In genomic region chr2:114443801-114444200, GRCm38 (mm10) we compare ENCODE assay signal across 19 mouse cellular contexts.
DNase-seq lines count a peak whose midpoint lies in the region; ATAC-seq and TF ChIP-seq lines count a peak whose summit lies in the region.
"Had no signal": no experiment of that assay in that cellular context is flagged by ENCODE, and none has a peak within 500 bp of the region (broad histone marks: within the 10 kb centered on the region; RNA-seq: fewer than 3 reads in every experiment).

No protein-coding gene starts in this region.

- no peak for TF ChIP-seq CTCF in liver, postnatal 0 days (IDR thresholded peaks at IDR 0.05; ENCODE audit: low read depth)

- no peaks in the 10 kb centered on the region for H3K4me1 ChIP-seq in kidney, embryonic 14.5 days (ENCODE audit: control insufficient read depth, insufficient read depth, low read length)
- no peaks in the 10 kb centered on the region for H3K4me1 ChIP-seq in liver, postnatal 0 days (ENCODE audit: insufficient read depth)
- H3K4me1 ChIP-seq: limb, embryonic 13.5 days; liver, embryonic 15.5 days; neural tube, embryonic 15.5 days had no signal

- no peaks in the 10 kb centered on the region for H3K27me3 ChIP-seq in kidney, embryonic 14.5 days (ENCODE audit: control insufficient read depth, insufficient read depth, low read length)
- H3K27me3 ChIP-seq in liver, postnatal 0 days (ENCODE audit: insufficient read depth, low read length): no peaks in the 10 kb centered on the region
- H3K27me3 ChIP-seq: forebrain, embryonic 13.5 days; hindbrain, embryonic 12.5 days; liver, embryonic 15.5 days; neural tube, embryonic 15.5 days had no signal

- no peak for TF ChIP-seq EP300 in liver, postnatal 0 days (IDR thresholded peaks at IDR 0.05; ENCODE audit: low read depth)

- no peak overlapping the region for H3K27ac ChIP-seq in kidney, embryonic 14.5 days (ENCODE audit: low read depth, low read length)
- H3K27ac ChIP-seq in liver, postnatal 0 days (ENCODE audit: low read depth): no peak overlapping the region
- H3K27ac ChIP-seq: forebrain, embryonic 13.5 days; hindbrain, embryonic 12.5 days; layer of hippocampus, adult 2 months; limb, embryonic 13.5 days; liver, embryonic 15.5 days; neural tube, embryonic 15.5 days had no signal

- no peak overlapping the region for H3K4me2 ChIP-seq in kidney, embryonic 14.5 days (replicated peaks; ENCODE audit: low read depth, low read length)
- no peak overlapping the region for H3K4me2 ChIP-seq in liver, postnatal 0 days (ENCODE audit: low read depth, low read length)
- H3K4me2 ChIP-seq: forebrain, embryonic 13.5 days; hindbrain, embryonic 12.5 days; limb, embryonic 13.5 days; liver, embryonic 15.5 days; neural tube, embryonic 15.5 days had no signal

- no peak for ATAC-seq in kidney, embryonic 14.5 days (ENCODE audit: low FRiP score, low TSS enrichment)
- no peak for ATAC-seq in activated CD4-positive, CD25-positive, alpha-beta regulatory T cell, adult 4 months
- ATAC-seq in liver, postnatal 0 days: no peak
- ATAC-seq: forebrain, embryonic 13.5 days; inflammation-experienced regulatory T-cells, adult 6 months had no signal

- H3K9ac ChIP-seq in kidney, embryonic 14.5 days (ENCODE audit: low read depth, low read length): no peak overlapping the region
- H3K9ac ChIP-seq in liver, postnatal 0 days (replicated peaks): no peak overlapping the region
- H3K9ac ChIP-seq: forebrain, embryonic 13.5 days; hindbrain, embryonic 12.5 days; limb, embryonic 13.5 days; liver, embryonic 15.5 days; neural tube, embryonic 15.5 days had no signal

- WGBS in kidney, embryonic 14.5 days: 75% methylated on average over 2 of the region's 2 CpGs
- 64% methylated on average over 2 of the region's 2 CpGs for WGBS in liver, postnatal 0 days (ENCODE audit: insufficient replicate concordance)

- DNase-seq in kidney, postnatal 10 days: peak; percentile 16
- DNase-seq in Muller cell, postnatal 12 days (ENCODE audit: inconsistent ontology term): peak; percentile 85
- peak; percentile 18 for DNase-seq in adrenal gland, postnatal 25 days
- DNase-seq in liver, postnatal 0 days: no peak
- no peak for DNase-seq in right cerebral cortex, postnatal 14 days
- DNase-seq: cerebellum, adult 18-20 months; gastrocnemius, postnatal 14 days; lung, postnatal 10 days; midbrain, embryonic 14.5 days had no signal

- no peaks in the 10 kb centered on the region for H3K9me3 ChIP-seq in kidney, embryonic 14.5 days (ENCODE audit: control insufficient read depth, low read length)
- H3K9me3 ChIP-seq in liver, postnatal 0 days (ENCODE audit: low read length): no peaks in the 10 kb centered on the region
- H3K9me3 ChIP-seq: forebrain, embryonic 13.5 days; hindbrain, embryonic 12.5 days; limb, embryonic 13.5 days; liver, embryonic 15.5 days; neural tube, embryonic 15.5 days had no signal

- H3K36me3 ChIP-seq in kidney, embryonic 14.5 days (ENCODE audit: control insufficient read depth, insufficient read depth, low read length): no peaks in the 10 kb centered on the region
- H3K36me3 ChIP-seq in liver, postnatal 0 days (replicated peaks; ENCODE audit: insufficient read depth, low read length): no peaks in the 10 kb centered on the region
- H3K36me3 ChIP-seq: hindbrain, embryonic 12.5 days; limb, embryonic 13.5 days; liver, embryonic 15.5 days; neural tube, embryonic 15.5 days had no signal

- H3K4me3 ChIP-seq in kidney, embryonic 14.5 days (ENCODE audit: low read length): no peak overlapping the region
- no peak overlapping the region for H3K4me3 ChIP-seq in liver, postnatal 0 days (ENCODE audit: low read depth, low read length)
- H3K4me3 ChIP-seq: forebrain, embryonic 13.5 days; hindbrain, embryonic 12.5 days; layer of hippocampus, adult 2 months; limb, embryonic 13.5 days; liver, embryonic 15.5 days; myocyte; neural tube, embryonic 15.5 days had no signal

Comparison
In these comparisons a context has a peak if more than half of its experiments do, and no peak if none do; other contexts are left out.
1. DNase-seq: peak in kidney, postnatal 10 days (single experiment), Muller cell, postnatal 12 days (single experiment) and adrenal gland, postnatal 25 days (single experiment); none in liver, postnatal 0 days (single experiment) and right cerebral cortex, postnatal 14 days (single experiment).